Mouse (Mus musculus): ENCODE data around the gene Krt18. TPM values are rescaled to one million over a fixed set of nuclear protein-coding genes. Genes with fewer than 3 reads are reported as not detected.

The Krt18 gene
- total RNA-seq, 2 experiments from 2014 or later, result 0.24 to 0.85 TPM

GRCm38 (mm10) chr15:102007097-102008069 lies 20.6 kb upstream of the Krt18 start:
- intact Hi-C loops (cut with DNase I), result no loop called here
- DNase-seq (ENCODE audit: low spot score in 2 of 2), result no peak

- intact Hi-C loops (cut with DNase I), result no loop called here
Measured at GRCm38 (mm10) chr15:102010569-102011245, 17.3 kb upstream of the Krt18 start.

GRCm38 (mm10) chr15:102012260-102012765 lies 15.7 kb upstream of the Krt18 start:
- intact Hi-C loops (cut with DNase I), result no loop called here
- DNase-seq (ENCODE audit: low spot score in 2 of 2), result no peak

More at GRCm38 (mm10) chr15:102010569-102011245, 17.3 kb upstream of the Krt18 start:
- no peak for DNase-seq (ENCODE audit: low spot score in 2 of 2)

GRCm38 (mm10) chr15:102013651-102014050 lies 14.3 kb upstream of the Krt18 start:
- peak; percentile 24 to 66 for DNase-seq (ENCODE audit: low spot score in 2 of 2)

GRCm38 (mm10) chr15:102014848-102015247 lies 13.1 kb upstream of the Krt18 start:
- no peak for DNase-seq (ENCODE audit: low spot score in 2 of 2)
- intact Hi-C loops (cut with DNase I), result no loop called here

More at GRCm38 (mm10) chr15:102013651-102014050, 14.3 kb upstream of the Krt18 start:
- intact Hi-C loops (cut with DNase I), result no loop called here

- intact Hi-C loops (cut with DNase I), result no loop called here
- no peak for DNase-seq (ENCODE audit: low spot score in 2 of 2)
Measured at GRCm38 (mm10) chr15:102016096-102016495, 11.9 kb upstream of the Krt18 start.

GRCm38 (mm10) chr15:102016787-102017186 lies 11.2 kb upstream of the Krt18 start:
- DNase-seq (ENCODE audit: low spot score in 2 of 2), result no peak
- intact Hi-C loops (cut with DNase I), result no loop called here

- intact Hi-C loops (cut with DNase I), result no loop called here
- no peak for DNase-seq (ENCODE audit: low spot score in 2 of 2)
Measured at GRCm38 (mm10) chr15:102017918-102018463, 10.0 kb upstream of the Krt18 start.

- DNase-seq (ENCODE audit: low spot score in 2 of 2), result no peak
- intact Hi-C loops (cut with DNase I), result no loop called here
Measured at GRCm38 (mm10) chr15:102022481-102022880, 5.5 kb upstream of the Krt18 start.

- DNase-seq (ENCODE audit: low spot score in 2 of 2), result no peak
- intact Hi-C loops (cut with DNase I), result no loop called here
Measured at GRCm38 (mm10) chr15:102023888-102024287, 4.1 kb upstream of the Krt18 start.

- no peak for DNase-seq (ENCODE audit: low spot score in 2 of 2)
- intact Hi-C loops (cut with DNase I), result no loop called here
Measured at GRCm38 (mm10) chr15:102025136-102025872, 2.7 kb upstream of the Krt18 start.

- intact Hi-C loops (cut with DNase I), result no loop called here
- no peak for DNase-seq (ENCODE audit: low spot score in 2 of 2)
Measured at GRCm38 (mm10) chr15:102026430-102026829, 1.6 kb upstream of the Krt18 start.

GRCm38 (mm10) chr15:102034121-102035053 lies 6.4 kb downstream of the Krt18 start:
- intact Hi-C loops (cut with DNase I), result no loop called here

GRCm38 (mm10) chr15:102040277-102040676 lies 12.3 kb downstream of the Krt18 start:
- intact Hi-C loops (cut with DNase I), result no loop called here
- DNase-seq (ENCODE audit: low spot score in 2 of 2), result no peak

More at GRCm38 (mm10) chr15:102034121-102035053, 6.4 kb downstream of the Krt18 start:
- no peak for DNase-seq (ENCODE audit: low spot score in 2 of 2)

- no peak for DNase-seq (ENCODE audit: low spot score in 2 of 2)
Measured at GRCm38 (mm10) chr15:102041951-102042350, 14.0 kb downstream of the Krt18 start.

GRCm38 (mm10) chr15:102044745-102045144 lies 16.8 kb downstream of the Krt18 start:
- intact Hi-C loops (cut with DNase I), result no loop called here
- DNase-seq (ENCODE audit: low spot score in 2 of 2), result no peak

More at GRCm38 (mm10) chr15:102041951-102042350, 14.0 kb downstream of the Krt18 start:
- intact Hi-C loops (cut with DNase I), result no loop called here

GRCm38 (mm10) chr15:102045691-102046090 lies 17.7 kb downstream of the Krt18 start:
- intact Hi-C loops (cut with DNase I), result no loop called here
- no peak for DNase-seq (ENCODE audit: low spot score in 2 of 2)

GRCm38 (mm10) chr15:102048006-102048405 lies 20.0 kb downstream of the Krt18 start:
- no peak for DNase-seq (ENCODE audit: low spot score in 2 of 2)
- intact Hi-C loops (cut with DNase I), result no loop called here

Measured in left cerebral cortex, postnatal 14 days (tissue).